Mouse (Mus musculus) lung, postnatal 14 days (tissue): ENCODE measurements at regions not wholly inside any gene's neighbourhood (a gene's known extent, or its start where the extent isn't known, plus 50 kb on each side); places are given as distances from the start of the nearest gene placed in this dataset.
A peak's percentile ranks its signal among the peaks of the same experiment; 100 is the strongest.

Experiments used
- DNase-seq: peaks from one replicate; pipeline ENCODE4 v3.0.0; 2021

- DNase-seq, result no peak
These were observed 60.4 kb downstream of the Aipl1 start for GRCm38 (mm10) chr11:71976724-71977481.

- DNase-seq, result no peak
These were observed 66.0 kb downstream of the Aipl1 start for GRCm38 (mm10) chr11:71971351-71971750.

DNA sequence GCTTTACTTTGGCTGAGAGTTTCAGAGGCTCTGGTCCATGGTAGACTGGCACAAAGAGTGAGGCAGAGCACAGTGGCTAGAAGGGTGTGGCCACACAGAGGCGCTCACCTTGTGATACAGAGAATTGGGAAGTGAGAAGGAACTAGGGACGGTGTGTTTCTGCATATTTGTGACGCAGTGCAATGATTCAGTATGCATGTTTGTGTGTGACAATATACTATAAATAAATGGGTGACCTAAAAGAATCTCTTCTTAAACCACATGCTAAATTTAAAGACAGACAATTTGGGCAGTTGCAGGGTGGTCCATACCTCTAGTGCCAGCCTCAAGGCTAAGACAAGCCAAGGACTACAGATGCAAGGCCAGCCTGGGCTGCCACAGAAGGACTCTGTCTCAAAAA lies 75.0 kb downstream of the Aipl1 start:
- no peak for DNase-seq

DNA sequence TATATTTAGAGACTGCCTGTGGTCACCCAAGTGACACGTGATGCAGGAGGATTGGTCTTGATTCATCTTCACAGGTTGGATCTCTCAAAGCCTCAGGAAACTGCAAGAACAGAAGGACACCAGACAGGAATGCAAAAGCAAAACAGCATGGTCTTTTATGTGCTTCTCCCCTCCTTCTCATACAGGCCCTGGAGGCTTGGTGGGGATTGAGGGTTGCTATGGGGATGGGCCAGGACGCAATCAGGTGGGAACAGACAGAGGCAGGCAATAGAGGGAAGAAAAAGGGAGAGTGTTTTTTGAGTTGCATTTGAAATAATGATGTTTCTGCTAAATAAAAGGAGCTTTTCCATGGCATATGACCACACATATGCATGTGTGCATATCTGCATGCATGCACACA lies 84.8 kb downstream of the Aipl1 start:
- no peak for DNase-seq

GRCm38 (mm10) chr11:71947161-71947560 lies 90.1 kb downstream of the Aipl1 start:
- no peak for DNase-seq

DNA sequence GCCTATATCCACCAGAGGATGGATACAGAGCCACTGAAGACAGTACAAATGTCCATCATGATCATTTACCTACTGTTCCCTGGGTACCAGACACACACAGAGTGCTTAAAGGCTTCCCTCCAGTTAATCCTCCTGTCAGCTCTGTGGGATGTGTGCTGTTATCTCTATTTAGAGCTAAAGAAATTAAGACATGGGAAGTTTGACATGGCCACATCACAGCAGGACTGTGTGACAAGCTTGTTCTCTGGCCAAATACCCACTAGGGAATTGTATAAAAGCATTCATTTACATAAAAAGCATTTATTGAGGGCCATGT lies 92.3 kb downstream of the Aipl1 start:
- DNase-seq, result no peak

DNA sequence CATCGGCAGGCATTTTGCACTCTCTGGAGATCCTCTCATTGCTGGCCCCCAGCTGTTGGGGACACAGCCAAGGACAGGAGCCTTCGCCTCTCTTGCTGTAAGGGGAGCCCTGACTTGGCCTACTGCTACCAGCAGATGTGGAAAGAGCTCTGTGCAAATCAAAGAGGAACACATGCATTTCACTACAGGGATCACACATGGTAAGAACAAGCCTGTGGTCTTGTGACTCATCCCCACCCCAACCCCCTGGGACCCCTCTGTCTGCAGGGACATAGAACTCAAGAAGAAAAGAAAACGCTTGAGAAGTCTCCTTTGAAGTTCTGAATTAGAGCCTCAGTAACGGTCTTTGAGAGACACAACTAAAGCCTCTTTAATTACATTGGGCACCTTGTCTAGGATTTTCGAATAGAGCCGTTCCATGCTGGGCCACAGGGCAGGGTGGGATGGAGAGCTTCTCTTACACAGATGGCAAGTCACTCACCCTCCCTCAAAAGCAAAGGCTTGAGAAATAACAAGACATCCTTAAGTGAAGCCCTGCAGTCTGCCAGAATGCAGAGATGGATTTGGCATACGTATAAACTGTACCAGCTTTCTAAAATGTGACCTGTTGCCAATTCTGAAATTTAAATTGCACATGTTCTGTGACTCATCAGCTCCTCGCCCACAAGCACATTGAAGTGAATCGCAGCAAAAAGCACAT lies 92.8 kb downstream of the Aipl1 start:
- no peak for DNase-seq

DNA sequence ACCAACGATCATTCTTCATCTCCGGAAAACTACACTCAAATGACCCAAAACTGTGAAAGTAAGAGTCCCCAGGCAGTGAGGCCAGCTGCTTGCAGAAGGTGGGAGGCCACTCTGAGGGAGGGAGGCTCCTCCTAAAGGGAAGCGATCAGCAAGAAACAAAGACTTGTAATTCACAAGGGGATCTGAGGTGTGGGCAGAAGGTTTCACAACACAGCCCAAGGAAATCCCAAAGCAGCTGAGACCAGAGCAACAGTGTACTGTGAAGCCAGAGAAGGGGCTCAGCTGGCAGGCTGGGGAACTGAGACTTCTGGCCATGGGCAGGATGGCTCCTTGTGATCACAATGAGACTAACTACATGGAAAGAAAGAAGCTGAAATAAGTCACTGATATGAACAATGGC lies 93.8 kb downstream of the Aipl1 start:
- DNase-seq, result no peak

DNA sequence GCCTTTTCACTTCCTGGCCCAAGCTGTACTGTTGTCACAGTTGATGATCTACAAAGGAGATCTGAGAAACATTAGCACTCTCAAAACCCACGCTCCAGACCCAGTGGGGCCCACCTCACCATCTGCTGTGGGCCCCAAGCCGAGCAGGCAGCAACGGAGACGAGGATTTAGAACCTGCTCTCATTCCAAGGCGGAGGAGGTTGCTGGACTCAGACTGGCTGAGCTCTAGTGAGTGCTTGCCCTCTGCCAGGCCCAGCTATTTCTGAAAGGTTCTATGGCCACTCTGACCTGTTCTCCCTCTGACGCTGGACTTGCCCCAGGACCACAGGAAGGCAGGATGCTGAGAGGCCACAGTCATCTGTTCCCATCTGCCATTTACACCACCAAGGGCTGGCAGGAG lies 98.2 kb downstream of the Aipl1 start:
- no peak for DNase-seq

DNA sequence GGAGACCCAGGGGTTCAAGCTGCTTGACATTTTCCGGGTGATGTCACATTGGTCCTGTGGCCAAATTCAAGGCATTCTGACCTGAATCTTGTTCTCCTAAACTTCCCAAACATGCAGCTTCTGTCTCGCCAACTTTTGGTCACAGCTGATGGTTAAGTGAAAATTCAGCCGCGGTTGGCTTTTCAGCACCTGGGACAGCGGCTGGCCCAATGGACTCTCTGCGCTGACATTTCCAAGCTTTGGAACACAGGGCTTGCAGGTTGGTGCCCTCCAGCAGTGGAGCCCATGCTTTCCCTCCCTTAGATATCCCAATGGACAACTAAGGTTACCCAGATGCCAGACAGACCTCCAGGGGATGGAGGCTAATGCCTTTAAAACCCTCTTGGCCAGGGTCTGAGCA lies 100.2 kb downstream of the Aipl1 start:
- peak; percentile 2 for DNase-seq

DNA sequence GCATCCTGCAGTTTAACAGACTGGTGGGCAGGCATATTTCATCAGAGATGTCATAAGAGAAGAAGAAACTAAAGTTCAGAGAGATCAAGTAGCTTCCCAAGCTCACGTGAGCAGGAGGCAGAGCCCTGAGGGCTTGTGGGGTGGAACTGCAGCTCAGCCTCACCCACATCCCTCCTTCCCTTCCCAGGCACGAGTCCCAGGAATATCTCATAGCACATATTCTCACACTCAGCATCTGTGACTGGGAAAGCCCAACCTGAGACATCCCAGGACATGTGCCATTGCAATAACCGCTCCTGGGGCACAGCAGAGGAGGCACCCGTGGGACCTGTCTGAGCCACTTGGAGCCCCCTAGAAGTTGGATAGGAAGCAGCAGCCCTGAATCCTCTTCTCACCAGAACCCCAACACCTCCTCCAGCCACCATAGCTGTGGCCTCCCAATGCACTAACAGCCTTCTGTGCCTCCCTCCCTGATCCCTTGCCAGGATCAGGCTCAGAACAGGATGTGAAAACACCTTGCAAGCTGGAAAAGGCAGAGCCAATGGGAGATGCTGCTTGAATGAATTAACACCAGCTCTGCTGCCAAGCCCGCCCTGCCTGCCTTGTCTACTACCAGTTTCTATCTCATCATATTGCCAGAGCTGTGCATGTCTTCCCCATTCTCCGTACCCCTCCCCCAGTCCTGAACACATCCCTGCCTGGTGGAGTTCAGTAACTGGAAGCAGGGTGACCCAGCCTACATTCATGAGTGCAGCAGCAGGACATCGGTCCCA lies 107.4 kb downstream of the Aipl1 start:
- no peak for DNase-seq

DNA sequence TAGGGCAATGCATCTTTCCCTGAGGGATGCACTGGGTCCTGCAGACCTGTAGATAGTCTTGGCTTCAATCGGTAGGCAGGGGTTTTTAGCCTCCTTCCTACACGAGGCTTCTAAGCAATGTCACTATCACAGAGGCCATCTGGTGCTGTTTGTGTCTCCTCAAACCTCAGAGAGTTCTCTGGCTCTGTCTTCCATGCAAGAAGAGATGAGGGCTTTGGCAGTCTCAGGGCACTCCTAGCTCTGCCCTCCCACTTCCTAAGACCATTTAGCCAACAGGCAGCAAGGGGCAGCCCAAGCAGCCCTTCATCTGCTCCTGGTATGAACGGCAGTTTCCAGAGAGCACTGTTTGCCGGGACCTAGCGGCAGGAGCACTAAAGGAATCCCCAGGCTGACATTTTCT lies 122.6 kb downstream of the Aipl1 start:
- no peak for DNase-seq

DNA sequence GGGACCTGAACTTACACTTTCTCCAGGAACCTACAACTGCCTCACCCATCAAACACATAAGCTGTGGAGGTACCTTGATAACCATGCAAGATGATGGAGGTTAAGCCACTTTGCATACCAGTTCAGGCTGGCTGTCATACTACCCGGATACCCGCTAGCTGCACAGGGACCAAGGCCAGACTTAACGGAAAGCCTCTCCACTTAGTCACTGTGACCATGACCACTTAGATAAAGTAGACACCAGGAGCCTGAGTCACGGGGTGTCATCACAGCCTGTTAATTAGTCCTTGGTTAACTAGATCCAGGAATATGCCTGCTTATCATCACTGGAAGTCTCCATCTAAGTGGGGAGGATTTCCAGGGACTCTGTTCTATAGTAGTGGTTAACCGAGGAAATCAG lies 124.7 kb downstream of the Aipl1 start:
- DNase-seq, result no peak

GRCm38 (mm10) chr11:71911284-71911683 lies 126.0 kb downstream of the Aipl1 start:
- no peak for DNase-seq

GRCm38 (mm10) chr11:71908616-71909015 lies 128.7 kb downstream of the Aipl1 start:
- peak; percentile 0 for DNase-seq

GRCm38 (mm10) chr11:71903020-71903410 lies 134.3 kb downstream of the Aipl1 start:
- DNase-seq, result no peak

DNA sequence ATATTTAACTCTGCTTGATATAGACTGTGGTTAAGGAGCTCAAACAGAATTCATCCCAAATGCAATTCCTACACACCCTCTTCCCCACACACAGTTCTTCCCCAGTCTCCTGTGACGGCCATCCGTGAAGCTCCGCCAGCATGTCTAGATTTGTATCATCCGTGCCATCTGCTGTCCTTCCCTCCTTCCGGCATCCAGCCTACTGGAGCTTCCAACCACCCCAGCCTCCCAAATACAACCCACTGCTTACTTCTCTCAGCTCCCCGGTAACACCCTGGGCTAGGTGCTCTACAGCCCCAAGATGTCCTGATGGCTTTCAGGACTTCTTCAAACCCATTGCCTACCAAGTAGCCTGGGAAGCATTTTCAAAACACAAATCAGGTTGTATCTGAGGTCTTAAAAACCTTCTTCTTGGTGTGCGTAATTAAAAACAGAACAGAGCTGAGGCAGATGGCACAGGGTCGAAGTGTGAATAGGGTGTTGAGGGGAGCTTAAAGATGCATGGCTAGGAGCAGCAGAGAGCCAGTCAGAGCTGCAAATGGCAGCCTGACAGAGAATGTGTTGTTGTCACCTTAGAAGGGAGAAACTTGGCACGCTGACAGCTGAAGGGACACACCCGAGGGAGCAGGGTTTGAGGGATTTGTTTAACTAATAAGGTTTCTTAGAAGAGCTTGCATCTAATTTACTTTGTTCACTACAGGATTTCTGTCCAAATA lies 134.8 kb downstream of the Aipl1 start:
- no peak for DNase-seq

GRCm38 (mm10) chr11:71900816-71901215 lies 136.5 kb downstream of the Aipl1 start:
- no peak for DNase-seq

GRCm38 (mm10) chr11:71897551-71897950 lies 139.8 kb downstream of the Aipl1 start:
- DNase-seq, result no peak

DNA sequence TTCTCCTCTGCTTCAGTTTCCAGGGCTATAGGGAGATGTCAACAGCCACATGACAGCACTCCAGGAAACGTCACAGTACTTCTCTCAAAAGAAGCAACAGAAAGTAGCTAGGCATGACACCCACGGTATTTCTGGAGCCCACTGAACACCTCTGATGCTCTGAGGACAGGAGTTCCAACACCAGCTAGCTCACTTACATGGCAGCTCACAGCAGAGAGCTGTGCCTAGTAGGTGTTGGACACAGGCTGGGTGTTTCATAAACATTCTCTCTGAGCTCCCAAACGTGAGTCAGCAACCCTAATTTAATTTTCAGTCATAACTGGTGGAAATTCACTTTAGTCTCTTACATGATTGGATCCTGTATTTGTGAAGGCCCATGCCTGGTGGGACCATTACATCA lies 140.2 kb downstream of the Aipl1 start:
- DNase-seq, result no peak

DNA sequence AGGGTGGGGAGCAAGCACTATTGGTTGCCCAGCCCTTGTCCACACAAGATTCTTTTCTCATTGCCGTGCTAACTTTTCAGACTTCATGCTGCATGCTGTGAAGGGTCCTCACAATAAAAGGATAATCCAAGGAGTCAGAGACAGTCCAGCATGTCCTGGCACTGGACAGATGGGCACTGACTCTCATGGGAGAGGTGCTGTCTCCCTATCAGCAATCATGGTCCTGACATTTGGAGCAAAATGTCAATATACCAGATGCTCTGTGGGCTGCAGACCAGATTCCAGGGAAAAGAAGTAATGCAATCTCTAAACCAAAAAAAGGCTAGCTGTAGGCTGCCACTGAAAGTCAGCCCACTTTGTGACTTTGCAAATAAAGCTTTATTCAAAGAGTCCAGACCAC lies 141.5 kb downstream of the Wscd1 start:
- DNase-seq, result no peak

- no peak for DNase-seq
These were observed 139.4 kb downstream of the Wscd1 start for GRCm38 (mm10) chr11:71889161-71889560.

DNA sequence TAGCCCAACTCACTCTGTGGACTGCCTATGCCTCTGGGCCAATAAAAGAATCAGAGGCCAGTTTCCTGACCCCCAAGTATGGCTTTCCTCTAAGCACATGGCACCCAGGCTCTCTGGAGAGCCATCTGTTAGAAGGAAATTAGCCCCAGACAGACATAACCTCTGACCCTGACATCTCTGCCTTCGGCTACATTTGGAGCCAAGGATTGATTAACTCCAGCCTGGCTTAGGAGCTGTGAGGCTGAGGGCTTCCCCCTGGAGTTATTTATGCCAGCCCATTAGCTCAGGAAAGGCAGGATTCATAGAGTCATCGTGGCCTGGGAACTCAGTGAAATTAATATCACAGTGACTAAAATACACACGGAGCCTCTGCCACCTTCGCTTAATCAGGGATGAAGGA lies 137.5 kb downstream of the Wscd1 start:
- no peak for DNase-seq
